Mouse (Mus musculus): ENCODE data around the gene Kctd17.

Kctd17 gene

GRCm38 (mm10) chr15:78481448-78482000 is 53.2 kb downstream of the Kctd17 start:
- DNase-seq (ENCODE audit: low spot score): no peak

- DNase-seq (ENCODE audit: low spot score): no peak
These were observed 54.2 kb downstream of the Kctd17 start for GRCm38 (mm10) chr15:78482518-78482917.

- DNase-seq (ENCODE audit: low spot score): no peak
These were observed 54.9 kb downstream of the Kctd17 start for GRCm38 (mm10) chr15:78483311-78483710.

- DNase-seq (ENCODE audit: low spot score): no peak
These were observed 58.2 kb downstream of the Kctd17 start for GRCm38 (mm10) chr15:78486564-78486963.

GRCm38 (mm10) chr15:78487066-78487465 is 58.7 kb downstream of the Kctd17 start:
- DNase-seq (ENCODE audit: low spot score): no peak
